Mouse (Mus musculus) heart, postnatal 0 days (tissue): Measurements from ENCODE around the gene Jagn1. TPM values are rescaled to one million over a fixed set of nuclear protein-coding genes. Genes with fewer than 3 reads are reported as not detected.

Experiments used
- ATAC-seq: fragments of 200-750 bp; cut with Nextera tagmentation; 2 replicates; pipeline ENCODE4 v1.8.0; 2017; ENCODE audit warnings: low read depth, moderate number of reproducible peaks, moderate library complexity; ENCODE audit not compliant: insufficient read depth
- DNase-seq: peaks from one replicate; pipeline ENCODE4 v3.0.0-alpha.2; 2016; ENCODE audit warnings: low spot score
- H3K27ac ChIP-seq: fragments of 300-500 bp; sonication (generic); 2 replicates; pipeline ENCODE4 v1.5.1; 2014; ENCODE audit warnings: low read depth, mild to moderate bottlenecking
- H3K27me3 ChIP-seq: fragments of 300-500 bp; sonication (generic); 2 replicates; pipeline ENCODE4 v1.6.1; 2014; ENCODE audit warnings: low read length, mixed read lengths; ENCODE audit not compliant: control insufficient read depth, insufficient read depth
- H3K36me3 ChIP-seq: fragments of 300-500 bp; sonication (generic); replicated peaks from 2 replicates; pipeline ENCODE4 v1.6.1; 2014; ENCODE audit warnings: low read length, mixed read lengths; ENCODE audit not compliant: control insufficient read depth, insufficient read depth
- H3K4me1 ChIP-seq: fragments of 300-500 bp; sonication (generic); 2 replicates; pipeline ENCODE4 v1.6.1; 2014; ENCODE audit warnings: antibody characterized with exemption; ENCODE audit not compliant: control insufficient read depth, insufficient read depth
- H3K4me2 ChIP-seq: fragments of 300-500 bp; sonication (generic); 2 replicates; pipeline ENCODE4 v1.6.1; 2014; ENCODE audit warnings: low read depth, mild to moderate bottlenecking, low read length, moderate library complexity
- H3K4me3 ChIP-seq: fragments of 300-500 bp; sonication (generic); 2 replicates; pipeline ENCODE4 v1.5.1; 2014; ENCODE audit warnings: low read depth, low read length
- H3K9ac ChIP-seq: fragments of 300-500 bp; sonication (generic); replicated peaks from 2 replicates; pipeline ENCODE4 v1.6.1; 2014; ENCODE audit warnings: low read depth, low read length, mixed read lengths
- H3K9me3 ChIP-seq: fragments of 300-500 bp; sonication (generic); replicated peaks from 2 replicates; pipeline ENCODE4 v1.6.1; 2016; ENCODE audit warnings: low read length; ENCODE audit not compliant: control insufficient read depth
- CTCF ChIP-seq: IDR thresholded peaks from 2 replicates; pipeline ENCODE4 v1.5.1; 2016; ENCODE audit warnings: antibody characterized with exemption, control low read depth, low read depth
- EP300 ChIP-seq: IDR thresholded peaks from 2 replicates; pipeline ENCODE4 v1.6.1; 2016; ENCODE audit warnings: antibody characterized with exemption, low read depth
- WGBS: fragments of 180-500 bp; shearing (Covaris S2); extraction: QIAGEN DNeasy Blood & Tissue Kit; methylation state at CpG from one replicate; pipeline ENCODE4 v1.1.7; 2014; 5-methylcytosine and 5-hydroxymethylcytosine counted together
- polyA plus RNA-seq: library from polyadenylated mRNA; unstranded; fragments of >200 nt; fragmentation: Nextera tagmentation; extraction: Ambion mirVana; gene quantifications from 2 replicates; pipeline ENCODE4 v1.2.1, GENCODE M21; 2015
- total RNA-seq: library from RNA; depleted of rRNA; stranded (reverse); fragments of >200 nt; gene quantifications from 2 replicates; pipeline ENCODE4 v1.2.3, GENCODE M21; 2014; ENCODE audit warnings: low replicate concordance

Gene Jagn1
- total and polyA plus RNA-seq, 2 experiments from 2014 or later = 15.3 to 56.6 TPM

- H3K27me3 ChIP-seq = no peaks in the 10 kb centered on the region
- no peak overlapping the region for H3K4me2 ChIP-seq
- H3K4me3 ChIP-seq = no peak overlapping the region
- H3K4me1 ChIP-seq = no peaks in the 10 kb centered on the region
- DNase-seq (no peak), ATAC-seq (no peak)
- 89% methylated on average over 4 of the region's 4 CpGs for WGBS
- no peak for TF ChIP-seq CTCF
- TF ChIP-seq EP300 = no peak
- H3K9me3 ChIP-seq = no peaks in the 10 kb centered on the region
- no peaks in the 10 kb centered on the region for H3K36me3 ChIP-seq
- no peak overlapping the region for H3K9ac ChIP-seq
- H3K27ac ChIP-seq = no peak overlapping the region
Observed at GRCm38 (mm10) chr6:113426696-113427095, 15.7 kb upstream of the Jagn1 start.

DNA sequence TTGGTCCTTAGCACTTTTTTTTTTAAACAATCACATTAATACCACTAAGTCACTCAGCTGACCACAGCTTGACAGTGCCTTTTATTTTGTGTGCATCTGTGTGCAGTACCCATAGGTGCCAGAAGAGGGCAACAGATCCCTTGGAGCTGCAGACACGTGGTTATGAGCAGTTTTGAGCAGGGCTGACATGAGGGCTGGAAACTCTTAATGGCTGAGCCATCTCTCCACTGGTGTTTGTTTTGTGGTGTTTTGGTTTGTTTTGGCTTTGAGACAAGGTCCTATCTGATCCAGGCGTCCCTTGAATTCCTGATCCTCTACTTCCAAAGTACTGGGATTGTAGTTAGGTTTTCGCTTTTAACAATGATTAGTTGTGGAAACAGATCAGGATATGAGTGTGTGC, 15.0 kb upstream of the Jagn1 start:
- Histone ChIP-seq H3K36me3 (no peaks in the 10 kb centered on the region), H3K4me2 (no peak overlapping the region), H3K9ac (no peak overlapping the region), H3K27me3 (no peaks in the 10 kb centered on the region), H3K4me1 (no peaks in the 10 kb centered on the region), H3K9me3 (no peaks in the 10 kb centered on the region), H3K27ac (no peak overlapping the region), H3K4me3 (no peak overlapping the region)
- TF ChIP-seq CTCF = peak; percentile 58
- TF ChIP-seq EP300 = no peak
- 56% methylated on average over 3 of the region's 3 CpGs for WGBS
- ATAC-seq (no peak), DNase-seq (peak; percentile 45)

- no peak overlapping the region for H3K4me2 ChIP-seq
- H3K4me3 ChIP-seq = no peak overlapping the region
- no peaks in the 10 kb centered on the region for H3K36me3 ChIP-seq
- ATAC-seq (no peak; the same call in 1 of the 2 replicates), DNase-seq (no peak)
- H3K9ac ChIP-seq = no peak overlapping the region
- no peak for TF ChIP-seq EP300
- TF ChIP-seq CTCF = no peak
- H3K27ac ChIP-seq = no peak overlapping the region
- H3K27me3 ChIP-seq = no peaks in the 10 kb centered on the region
- no peaks in the 10 kb centered on the region for H3K9me3 ChIP-seq
- WGBS = 86% methylated on average over 16 of the region's 16 CpGs
- no peaks in the 10 kb centered on the region for H3K4me1 ChIP-seq
Observed at GRCm38 (mm10) chr6:113428006-113428405, 14.4 kb upstream of the Jagn1 start.

DNA sequence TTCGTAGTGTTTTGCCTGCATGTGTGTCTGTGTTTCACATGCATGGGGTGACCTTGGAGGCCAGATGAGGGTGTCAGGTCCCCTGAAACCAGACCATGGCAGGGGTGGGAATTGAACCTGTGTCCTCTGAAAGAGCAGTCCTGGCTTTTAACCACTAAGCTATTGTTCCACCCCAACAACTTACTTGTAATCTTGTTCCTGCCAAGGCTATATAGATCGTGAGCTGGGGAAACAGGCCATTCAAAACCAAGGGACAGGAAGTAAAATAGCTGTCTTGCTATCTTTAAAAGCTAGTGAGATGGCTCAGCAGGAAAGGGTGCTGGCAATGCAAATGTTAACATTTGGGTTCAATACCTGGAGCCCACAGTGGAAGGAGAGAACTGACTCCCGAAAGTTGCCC, 12.4 kb upstream of the Jagn1 start:
- WGBS = 61% methylated on average over 3 of the region's 3 CpGs

GRCm38 (mm10) chr6:113430846-113431245, 11.5 kb upstream of the Jagn1 start:
- H3K4me1 ChIP-seq = no peaks in the 10 kb centered on the region
- no peak for DNase-seq
- H3K9ac ChIP-seq = no peak overlapping the region
- no peaks in the 10 kb centered on the region for H3K36me3 ChIP-seq
- no peak overlapping the region for H3K4me3 ChIP-seq
- ATAC-seq = no peak
- no peaks in the 10 kb centered on the region for H3K27me3 ChIP-seq
- no peaks in the 10 kb centered on the region for H3K9me3 ChIP-seq
- H3K27ac ChIP-seq = no peak overlapping the region
- no peak for TF ChIP-seq EP300
- no peak for TF ChIP-seq CTCF
- 49% methylated on average over 3 of the region's 3 CpGs for WGBS
- no peak overlapping the region for H3K4me2 ChIP-seq

More for the DNA sequence above, 12.4 kb upstream of the Jagn1 start:
- H3K9me3 ChIP-seq = no peaks in the 10 kb centered on the region
- H3K4me1 ChIP-seq = no peaks in the 10 kb centered on the region
- no peak overlapping the region for H3K9ac ChIP-seq
- no peak overlapping the region for H3K4me2 ChIP-seq
- no peak overlapping the region for H3K27ac ChIP-seq
- no peak overlapping the region for H3K4me3 ChIP-seq
- TF ChIP-seq CTCF (no peak), EP300 (no peak)
- no peaks in the 10 kb centered on the region for H3K36me3 ChIP-seq
- ATAC-seq = no peak
- no peaks in the 10 kb centered on the region for H3K27me3 ChIP-seq
- DNase-seq = no peak

DNA sequence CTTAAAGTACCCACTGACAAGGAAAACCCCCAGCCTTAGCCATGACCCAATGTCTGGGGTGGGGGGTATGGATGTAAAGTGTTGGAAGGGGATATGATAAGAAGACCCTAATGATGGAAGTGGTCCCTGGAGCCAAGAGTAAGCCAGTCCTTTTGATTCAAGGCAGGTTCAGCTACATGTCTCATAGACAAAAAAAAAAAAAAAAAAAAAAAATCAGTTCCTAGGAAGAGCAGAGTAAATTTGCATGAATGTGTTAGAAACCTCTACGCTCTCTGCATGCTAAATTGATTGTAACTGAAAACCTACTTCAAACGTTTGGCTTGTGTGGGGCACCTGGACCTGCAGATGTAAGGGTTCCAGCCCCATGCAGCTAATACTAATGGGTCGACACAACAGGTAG, 10.6 kb upstream of the Jagn1 start:
- Histone ChIP-seq H3K4me1 (no peaks in the 10 kb centered on the region), H3K27ac (no peak overlapping the region), H3K27me3 (no peaks in the 10 kb centered on the region), H3K4me3 (no peak overlapping the region), H3K9me3 (no peaks in the 10 kb centered on the region), H3K9ac (no peak overlapping the region), H3K4me2 (no peak overlapping the region), H3K36me3 (no peaks in the 10 kb centered on the region)
- 60% methylated on average over 3 of the region's 3 CpGs for WGBS
- DNase-seq = no peak
- no peak for ATAC-seq
- TF ChIP-seq CTCF = no peak
- no peak for TF ChIP-seq EP300
